Mouse (Mus musculus): ENCODE data around the gene Gm20388.
A peak's percentile ranks its signal among the peaks of the same experiment; 100 is the strongest.

The Gm20388 gene

DNA sequence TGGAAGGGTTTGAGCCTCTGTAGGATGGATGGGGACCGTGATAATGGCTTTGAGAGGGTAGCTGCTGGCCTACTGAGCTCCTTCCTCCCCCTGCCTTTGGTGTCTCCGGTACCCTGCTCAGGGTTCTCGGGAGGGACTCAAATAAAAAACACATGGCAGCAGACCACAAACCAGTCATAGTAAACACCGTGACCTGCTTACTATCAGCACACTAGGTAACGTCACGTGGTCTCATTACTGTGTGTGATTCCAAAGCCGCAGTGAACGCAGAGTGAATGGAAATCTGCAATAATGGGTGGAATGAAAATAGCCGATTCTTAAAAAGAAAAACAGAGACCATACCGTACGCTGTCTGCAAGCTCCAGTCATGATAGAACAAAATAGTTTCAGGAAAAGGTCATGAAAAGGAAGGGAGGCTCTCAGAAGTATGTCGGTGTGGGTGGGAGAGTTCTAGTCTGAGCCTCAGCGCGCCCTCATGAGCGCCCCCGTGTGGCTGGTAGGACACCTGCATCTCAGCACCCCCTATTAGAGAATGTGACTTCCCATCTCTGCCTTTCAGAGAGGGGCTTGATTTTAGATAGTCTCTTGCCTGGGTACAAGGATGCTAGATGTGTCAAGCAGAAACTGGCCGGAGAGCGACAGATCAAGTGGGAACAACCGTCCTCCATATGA, 4436.3 kb downstream of the Gm20388 start:
- peak; percentile 67 for DNase-seq

DNA sequence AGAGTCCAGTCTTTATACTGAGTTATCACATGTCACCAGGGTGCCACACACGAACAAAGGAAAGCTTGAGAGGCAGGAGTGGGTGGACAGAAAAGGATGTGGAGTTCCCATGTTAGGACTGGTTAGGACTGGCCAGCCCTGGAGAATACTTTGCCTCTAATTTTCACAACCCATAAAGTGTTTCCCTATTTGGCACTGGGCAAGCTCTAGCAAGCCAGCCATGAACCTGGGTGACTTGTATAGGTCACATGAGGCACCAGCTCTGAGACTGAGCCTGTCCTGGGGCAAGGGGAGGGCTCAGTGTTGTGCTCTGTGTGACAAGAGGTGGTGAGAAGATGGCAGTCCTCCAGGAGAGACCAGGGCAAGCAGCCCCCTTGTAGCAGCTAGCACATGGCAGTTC, 4437.4 kb downstream of the Gm20388 start:
- DNase-seq: no peak

DNA sequence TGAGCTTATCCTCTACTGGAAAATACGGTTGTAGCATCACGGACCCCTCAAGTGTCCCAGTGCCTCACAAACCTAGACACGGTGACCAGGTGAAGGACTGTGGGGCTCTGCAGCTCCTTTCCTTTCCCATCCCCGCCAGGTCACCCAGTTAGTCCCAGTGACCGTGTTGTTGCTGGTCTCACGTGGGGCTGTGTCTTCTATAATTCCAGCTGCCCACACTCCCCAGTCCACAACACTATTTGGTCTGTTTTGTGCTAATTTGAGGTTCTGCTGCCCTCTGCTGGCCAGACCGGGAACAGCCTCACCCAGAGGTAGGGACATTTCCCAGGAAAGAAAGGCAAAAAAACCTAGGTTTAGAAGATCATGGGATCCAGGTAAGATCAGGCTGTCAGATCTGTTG, 4439.0 kb downstream of the Gm20388 start:
- DNase-seq: peak; percentile 78

DNA sequence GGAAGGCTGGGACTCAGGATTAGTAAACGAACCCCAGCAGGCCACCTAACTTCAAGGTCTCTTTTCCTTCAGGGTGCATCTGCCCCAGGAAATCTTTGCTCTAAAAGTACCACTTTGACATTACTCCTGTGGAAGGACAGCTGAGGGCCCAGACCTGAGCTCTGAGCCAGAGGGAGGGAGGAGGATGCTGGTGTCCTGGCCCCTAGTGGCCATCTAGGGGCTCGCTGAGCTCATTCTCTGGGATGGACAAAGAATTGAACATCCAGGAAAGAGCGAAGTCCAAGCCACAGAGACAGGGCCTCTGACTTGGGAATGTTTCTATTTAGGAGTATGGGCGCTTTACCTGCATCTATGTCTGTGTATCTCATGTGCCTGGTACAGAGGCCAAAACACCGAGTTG, 4441.0 kb downstream of the Gm20388 start:
- no peak for DNase-seq

DNA sequence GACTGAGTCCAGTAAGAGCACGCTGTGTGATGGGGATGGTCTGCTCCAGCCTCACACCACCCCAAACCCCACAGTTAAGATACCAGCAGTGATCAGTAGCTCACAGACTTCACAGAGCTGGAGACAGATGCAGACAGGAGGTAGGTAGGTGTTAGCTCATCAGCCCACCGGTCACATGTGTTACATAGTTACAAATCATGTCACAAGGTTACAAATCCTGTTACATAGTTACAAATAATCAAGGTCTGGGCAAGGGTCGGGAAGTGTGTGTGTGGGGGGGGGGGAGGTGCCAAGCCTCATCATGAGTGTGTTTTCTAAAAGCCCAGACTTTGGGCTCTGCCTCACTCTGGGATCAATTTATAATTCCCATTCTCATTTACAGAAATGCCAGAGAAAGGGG, 4450.3 kb downstream of the Gm20388 start:
- no peak for DNase-seq

DNA sequence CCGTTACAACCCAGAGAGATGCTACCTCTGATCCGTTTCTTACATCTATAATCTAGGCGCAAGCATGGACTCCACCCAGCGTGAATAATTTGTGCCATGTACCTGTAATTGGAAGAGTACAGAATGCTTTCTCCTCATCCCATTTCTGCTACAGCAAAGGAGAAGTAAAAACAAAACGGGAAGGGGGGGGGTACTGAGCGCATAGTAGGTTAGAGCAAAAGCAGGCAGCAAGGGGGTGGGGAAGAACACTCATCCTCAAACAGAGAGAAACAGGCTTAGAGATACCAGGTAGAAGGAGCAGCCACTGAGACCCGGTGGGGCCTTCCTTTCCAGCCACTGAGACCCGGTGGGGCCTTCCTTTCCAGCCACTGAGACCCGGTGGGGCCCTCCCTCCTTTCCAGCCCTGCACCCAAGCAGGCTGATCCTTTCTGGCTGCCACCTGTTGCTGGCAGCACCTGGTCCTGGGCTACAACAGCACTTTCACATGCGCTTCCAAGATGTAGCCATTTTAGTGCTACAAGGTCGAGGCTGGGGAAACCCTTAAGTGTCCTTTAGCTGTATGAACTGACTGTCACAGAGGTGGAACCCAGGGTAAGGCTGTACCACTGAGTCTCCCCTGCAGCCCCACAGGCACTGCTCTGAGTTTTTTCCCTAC, 4451.3 kb downstream of the Gm20388 start:
- no peak for DNase-seq

DNA sequence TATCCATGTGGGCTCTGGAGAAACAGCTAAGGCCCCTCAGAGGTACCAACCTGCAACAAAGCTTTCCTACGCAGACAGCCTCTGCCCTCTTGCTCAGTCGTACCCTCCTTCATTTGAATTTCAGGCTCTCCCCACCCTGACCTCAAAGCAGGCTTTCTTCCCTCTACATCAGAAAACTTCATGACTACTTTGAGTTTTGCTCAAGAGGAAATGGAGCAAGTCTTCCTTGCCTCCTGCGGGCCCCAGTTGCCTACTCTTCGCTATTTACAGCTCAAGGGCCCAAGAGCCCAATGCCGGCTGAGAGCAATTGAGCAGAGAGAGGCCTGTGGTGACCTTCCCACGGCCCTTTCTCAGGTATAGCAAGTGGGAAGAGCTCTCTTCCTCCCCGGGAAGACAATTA, 4451.9 kb downstream of the Gm20388 start:
- DNase-seq: no peak

DNA sequence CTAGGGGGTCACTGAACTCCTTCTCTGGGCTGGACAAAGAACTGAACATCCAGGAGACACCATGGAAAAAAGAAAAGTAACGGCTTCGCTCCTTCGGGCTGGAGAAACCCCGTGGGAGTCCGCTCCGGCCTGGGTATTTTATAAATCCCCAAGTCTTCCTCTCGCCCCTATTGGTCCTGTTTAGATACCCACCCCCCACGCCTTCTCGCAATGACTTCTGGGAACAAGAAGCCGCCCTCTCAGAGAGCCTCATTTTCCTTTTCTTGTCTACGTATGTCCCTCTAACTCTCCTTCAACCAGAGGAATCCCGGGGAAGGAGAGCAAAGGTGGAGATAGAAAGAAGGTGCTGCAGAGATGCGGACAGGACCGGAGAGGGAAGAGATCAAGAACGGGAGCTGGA, 4452.7 kb downstream of the Gm20388 start:
- DNase-seq: no peak

DNA sequence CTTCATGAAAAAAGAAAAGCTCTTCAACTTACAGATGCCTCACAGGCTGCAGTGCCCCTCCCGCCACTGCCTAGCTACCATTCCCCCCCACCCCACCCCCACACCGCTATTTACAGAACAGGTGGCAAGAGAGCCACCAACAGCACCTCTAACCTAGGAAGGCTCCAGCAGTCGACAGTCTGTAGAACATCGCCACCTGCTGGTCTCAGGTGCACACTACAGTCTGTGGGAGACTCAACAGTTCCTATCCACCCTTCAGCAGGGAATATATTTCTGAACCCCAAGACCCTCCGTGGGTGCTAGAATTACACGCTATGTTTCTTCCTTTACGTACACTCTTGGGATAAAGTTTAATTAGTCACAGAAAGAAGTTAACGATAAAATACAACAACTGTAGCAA, 4457.6 kb downstream of the Gm20388 start:
- DNase-seq: peak; percentile 74

DNA sequence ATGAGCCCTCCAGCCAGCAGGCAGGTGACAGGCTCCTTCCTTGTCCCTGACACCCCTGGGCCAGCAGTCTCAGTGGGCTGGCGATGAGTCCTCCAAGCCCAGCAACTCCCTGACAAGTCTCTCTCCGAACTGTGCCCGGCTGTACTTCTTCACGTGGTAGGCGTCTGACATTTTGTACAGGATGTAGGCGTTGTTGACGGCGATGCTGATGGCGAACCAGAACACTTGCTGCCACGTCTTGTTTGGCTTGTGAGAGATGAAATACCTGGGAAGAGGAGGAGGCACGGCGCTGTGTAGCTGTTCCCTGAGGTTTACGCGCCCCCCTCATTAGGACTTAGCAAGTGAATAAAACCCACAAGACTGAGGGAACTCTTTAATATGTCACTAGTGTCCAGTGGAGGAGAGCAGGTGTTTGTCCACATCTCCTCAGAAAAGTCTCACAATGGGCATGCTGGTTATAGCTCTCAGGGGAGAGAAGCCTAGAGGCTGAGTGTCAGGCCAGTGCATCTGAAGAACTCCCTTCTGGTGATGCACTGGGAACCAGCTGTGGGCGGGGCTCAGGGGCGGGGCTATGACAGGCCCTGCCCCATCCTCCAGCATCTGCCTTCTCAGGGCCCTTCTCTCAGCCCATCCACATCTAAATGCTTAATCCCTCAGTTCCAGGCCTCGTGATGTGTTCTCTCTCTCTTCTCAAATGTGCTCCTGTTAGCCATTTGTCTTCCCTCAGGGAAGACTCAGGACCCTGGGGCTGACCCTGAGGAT, 4460.0 kb downstream of the Gm20388 start:
- DNase-seq: peak; percentile 19

DNA sequence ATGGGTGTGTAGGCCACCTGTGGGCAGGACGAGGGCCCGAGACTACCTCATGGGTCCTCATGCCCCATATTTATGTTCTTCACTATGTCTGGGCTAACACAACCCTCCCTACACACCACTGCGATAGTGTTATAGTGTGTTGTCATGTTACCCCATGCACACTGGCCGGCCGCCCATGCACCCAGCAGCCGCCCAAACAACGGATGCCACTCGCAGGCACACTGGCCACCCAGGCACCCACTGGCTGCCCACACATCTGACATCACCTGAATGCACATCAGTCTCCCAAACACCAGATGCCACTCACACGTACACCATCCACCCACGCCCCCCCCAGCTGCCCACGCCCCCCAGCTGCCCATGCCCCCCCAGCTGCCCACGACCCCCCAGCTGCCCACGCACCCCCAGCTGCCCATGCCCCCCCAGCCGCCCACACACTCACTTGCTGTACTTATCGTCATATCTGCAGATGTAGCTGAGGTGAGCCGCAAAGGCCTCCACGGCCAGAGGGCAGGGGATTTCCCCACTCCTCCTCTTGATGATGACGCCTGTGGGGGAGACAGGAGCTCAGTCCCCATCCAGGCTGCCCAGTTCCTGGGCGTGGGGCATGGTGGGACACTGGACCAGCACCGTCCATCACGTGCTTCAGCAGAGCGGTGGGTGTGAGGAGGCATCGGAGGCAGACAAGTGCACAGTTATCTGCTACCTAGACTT, 4460.9 kb downstream of the Gm20388 start:
- DNase-seq: no peak

DNA sequence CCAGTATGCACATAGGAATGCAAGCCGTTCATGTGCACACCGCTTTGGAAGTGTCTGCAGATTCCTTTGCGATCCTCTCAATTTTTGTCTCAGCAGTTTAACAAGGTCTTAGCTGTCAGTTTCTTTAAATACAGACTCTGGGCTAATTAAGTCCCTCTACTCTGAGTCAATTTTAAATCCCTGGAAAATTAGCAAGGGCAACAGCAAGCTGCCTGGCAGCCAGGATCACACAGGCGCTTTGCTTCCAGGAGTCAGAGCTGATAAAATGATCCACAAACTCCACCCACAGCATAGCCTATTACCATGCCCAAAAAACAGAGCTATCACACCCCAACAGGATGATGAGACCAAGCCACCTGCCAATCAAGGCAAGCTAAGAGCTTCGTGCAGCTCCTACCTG, 4463.1 kb downstream of the Gm20388 start:
- no peak for DNase-seq

DNA sequence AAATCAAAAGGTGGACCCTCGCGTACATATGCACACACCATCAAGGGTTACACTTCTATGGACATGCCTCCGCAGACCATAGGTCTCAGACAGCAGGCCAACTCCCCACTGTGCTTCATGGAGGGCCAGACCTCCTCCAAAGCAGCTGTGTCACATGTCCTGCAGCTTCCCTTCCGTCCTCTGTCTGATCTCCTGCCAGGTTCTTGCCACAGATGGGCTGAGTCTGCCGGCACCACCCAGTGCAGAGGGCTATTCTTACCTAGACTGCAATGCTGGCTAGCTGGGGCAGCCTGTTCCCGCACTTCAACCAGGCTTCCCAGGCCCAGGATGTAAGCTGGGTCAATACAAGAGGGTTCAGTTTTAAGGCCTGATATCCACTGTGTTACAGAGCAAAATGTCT, 4464.5 kb downstream of the Gm20388 start:
- DNase-seq: no peak

DNA sequence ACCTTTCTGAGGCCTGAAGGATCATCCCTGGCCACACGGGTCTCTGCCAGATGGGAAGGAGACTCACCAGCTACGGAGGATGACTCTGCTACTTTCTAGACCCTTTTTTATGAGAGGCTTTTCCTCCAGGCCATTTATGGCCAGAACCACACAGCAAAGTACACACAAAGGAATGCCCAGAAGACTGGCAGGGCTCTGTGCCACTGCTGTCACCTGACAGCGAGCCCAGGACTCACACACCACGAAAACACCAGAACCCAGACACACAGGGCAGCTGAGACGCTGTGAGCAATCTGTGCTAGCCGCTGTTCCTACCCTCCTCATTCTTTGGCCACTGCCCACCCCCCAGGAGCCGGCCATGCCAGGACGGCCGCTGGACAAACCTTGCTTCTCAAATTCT, 4465.1 kb downstream of the Gm20388 start:
- no peak for DNase-seq

DNA sequence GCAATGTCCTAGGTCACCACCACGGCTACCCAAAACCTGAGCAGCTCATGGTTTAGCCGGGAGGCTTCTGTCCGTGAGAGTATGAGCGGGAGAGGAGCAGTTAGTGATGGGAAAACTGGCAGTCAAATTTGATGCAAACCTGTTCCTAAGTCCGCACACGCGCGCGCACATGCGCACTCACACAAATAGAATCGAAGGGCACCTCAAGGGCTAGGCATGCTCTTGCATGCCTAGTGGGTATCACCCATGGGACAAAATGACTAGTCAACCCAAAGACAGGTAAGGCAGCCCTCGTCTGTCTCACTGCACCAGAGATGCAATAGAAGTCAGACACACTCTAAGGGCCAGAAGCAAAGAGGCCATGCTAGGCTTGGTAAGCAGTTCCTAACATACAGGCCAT, 4465.8 kb downstream of the Gm20388 start:
- no peak for DNase-seq

DNA sequence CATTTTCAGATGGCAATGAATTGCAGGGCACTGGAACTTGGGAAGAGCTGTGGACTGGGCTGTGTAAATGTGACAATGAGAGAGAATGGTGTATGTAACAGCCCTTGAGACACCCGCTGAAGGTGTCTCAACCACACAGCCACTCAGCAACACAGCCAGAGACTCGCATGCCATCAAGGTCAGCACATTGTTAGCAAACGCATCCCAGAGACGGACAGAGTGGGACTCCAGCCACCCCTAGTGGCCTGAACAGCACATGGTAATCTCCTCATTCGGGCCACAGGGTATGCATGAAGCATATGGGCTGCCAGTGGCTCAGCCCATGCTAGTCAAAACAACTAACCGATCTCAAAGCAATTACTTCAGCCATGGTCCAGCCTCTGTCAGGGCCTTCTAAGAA, 4468.6 kb downstream of the Gm20388 start:
- DNase-seq: no peak

DNA sequence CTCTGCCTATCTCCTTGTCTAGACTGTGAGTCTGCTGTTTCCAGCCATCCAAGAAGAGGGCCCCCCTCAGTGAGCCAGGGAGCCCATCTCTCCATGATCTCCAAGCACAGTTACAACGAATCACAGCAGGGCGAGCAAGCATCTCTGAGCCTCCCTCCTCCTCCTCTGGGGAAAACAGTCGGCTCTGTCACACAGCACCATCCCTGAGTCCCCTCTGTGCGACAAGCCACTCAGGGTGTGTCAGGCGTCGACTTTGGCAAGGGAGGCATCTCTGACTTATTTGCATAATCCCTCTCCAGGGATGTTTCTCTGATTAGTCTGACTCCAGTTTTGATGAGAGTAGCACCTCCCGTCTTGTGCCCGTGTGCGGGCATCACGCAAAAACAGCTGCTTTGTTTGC, 4471.6 kb downstream of the Gm20388 start:
- DNase-seq: no peak

DNA sequence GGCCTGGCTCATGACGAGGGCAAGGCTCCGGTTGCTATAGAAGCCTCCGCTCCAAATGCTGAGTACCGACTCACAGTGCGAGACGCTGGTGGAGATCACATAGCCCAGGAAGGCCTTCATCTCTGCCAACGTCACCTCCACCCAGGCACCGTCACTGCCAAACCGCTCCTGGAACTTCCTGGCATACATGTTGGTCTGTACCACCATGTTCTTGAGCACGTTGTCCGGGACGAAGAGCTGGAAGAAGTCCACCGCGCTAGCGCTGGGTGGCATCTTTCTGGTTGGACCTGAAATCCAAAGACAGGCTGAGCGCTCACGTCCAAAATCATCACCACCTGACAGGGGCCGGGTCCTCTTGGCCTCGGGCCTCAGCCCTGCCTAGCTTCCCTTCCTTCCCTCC, 4473.7 kb downstream of the Gm20388 start:
- DNase-seq: no peak

DNA sequence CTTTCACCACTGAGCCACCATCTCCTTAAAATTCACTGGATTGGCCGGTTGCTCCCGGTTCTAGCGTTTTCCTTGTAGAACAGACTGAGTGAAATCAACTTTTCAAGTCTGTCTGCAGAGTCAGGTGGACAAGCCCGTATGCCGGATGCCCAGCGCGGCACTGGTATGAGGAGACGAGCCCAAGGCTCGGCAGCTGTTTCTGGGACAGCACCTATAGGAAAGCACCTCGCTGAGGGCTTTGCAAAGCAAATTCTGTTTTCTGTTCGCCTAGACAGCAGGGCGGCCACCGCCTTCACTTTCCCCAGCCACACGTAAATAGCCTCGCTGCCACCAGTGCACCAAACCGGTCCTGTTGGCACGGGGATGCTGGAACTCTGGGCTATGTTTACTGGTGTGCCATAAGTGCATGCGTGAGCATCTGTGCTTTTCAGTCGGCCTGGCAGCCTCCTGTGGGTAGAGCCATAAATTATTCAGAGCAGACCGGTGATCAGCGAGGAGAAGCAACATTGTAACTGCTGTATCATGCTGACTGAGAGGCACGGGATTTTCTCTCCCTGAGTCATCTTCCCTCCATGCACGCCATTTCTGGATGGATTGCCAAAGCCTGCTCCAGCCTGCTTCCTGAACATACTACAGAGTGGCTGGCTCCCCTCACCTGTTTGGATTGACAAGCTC, 4475.7 kb downstream of the Gm20388 start:
- DNase-seq: no peak

DNA sequence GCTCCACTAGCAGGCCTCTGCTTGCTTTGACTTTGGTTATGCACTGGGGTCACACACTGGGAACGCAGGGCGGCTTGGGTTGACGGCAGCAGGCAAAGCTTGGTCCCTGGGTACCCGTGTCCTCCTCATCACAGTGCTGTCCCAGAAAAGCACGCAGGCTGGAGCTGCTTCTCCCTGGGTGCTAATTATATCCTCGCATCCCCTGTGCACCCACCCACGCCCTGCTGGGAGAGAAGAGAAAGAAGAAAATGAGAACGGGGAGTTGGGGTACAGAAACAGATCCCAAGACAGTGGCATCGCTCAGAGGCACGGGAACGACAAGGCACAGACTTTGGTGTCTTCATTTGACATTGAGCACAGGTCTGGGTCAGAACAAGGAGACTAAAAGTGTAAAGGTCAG, 4478.9 kb downstream of the Gm20388 start:
- no peak for DNase-seq

DNA sequence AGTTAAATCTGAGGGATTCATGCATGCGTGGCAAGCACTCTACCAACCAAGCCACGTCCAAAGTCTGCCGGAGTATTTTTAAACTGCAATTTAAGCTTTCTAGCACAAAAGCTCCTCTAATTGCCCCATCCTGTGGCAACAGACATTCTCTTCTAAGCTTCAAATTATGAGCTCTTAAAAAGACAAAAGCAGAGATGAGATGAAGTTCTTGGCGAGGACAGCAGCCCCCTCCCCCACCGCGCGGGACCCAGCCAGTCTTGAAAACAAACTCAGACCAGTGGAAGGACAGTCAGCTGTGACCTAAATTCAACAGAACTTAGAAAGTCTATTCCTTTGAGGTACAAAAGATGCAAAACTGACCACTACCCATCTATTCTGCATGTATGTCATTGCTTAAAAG, 4480.6 kb downstream of the Gm20388 start:
- DNase-seq: no peak

DNA sequence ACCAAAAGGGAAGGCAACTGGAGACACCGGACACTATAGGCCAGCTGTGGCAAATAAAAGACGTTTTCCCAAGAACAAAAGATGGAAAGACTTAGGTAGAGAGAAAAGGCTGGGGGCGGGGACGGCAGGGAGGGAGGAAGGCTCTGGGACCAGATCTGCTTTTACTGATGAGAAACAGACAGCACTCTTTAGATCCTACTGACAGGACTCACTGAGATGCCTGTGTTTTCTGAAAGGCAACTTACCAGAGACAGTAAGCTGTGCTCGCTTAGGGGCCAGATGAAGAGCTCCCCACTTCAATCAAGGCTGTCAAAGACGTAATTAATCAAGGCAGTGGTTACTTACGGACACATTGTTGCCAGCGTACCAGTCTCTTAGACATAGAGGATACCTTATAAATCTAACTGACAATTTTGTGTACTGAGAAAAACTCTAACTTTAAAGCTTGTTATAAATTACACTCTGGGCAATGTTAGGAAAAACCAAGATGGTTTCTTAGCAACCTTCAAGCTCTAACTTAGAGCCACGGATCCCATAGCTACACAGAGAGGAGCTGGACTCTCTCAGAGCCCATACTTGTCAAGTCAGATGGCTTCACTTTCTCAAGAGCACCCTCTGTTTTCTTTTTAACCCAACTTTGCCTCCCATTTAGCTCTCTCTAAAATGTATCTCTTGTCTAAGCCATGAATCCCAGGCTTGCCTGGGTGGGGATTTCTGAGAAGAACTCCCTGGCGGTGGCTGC, 4481.8 kb downstream of the Gm20388 start:
- DNase-seq: no peak

Measured in liver (tissue).